In genomic region chr16:96969643-96970042, GRCm38 (mm10) we compare ENCODE assay signal across 12 mouse cellular contexts.
DNase-seq lines count a peak whose midpoint lies in the region; ATAC-seq and TF ChIP-seq lines count a peak whose summit lies in the region.
"Had no signal": no experiment of that assay in that cellular context is flagged by ENCODE, and none has a peak within 500 bp of the region (broad histone marks: within the 10 kb centered on the region; RNA-seq: fewer than 3 reads in every experiment).

No protein-coding gene starts in this region.

- DNase-seq in 416B (ENCODE audit: low read depth) (peak; percentile 8), MN1 (ENCODE audit: low spot score) (peak; percentile 48)
- DNase-seq in thymus, postnatal 10 days (ENCODE audit: low spot score in 2 of 2): no peak
- DNase-seq in right cerebral cortex, adult 2 months (ENCODE audit: low spot score in 2 of 2): no peak
- no peak for DNase-seq in lung, adult 2 months
- DNase-seq: kidney, postnatal 14 days; lung, adult 18-20 months; thymus, adult 18-20 months had no signal

- no peak for TF ChIP-seq CTCF in lung, adult 2 months (IDR thresholded peaks at IDR 0.05; ENCODE audit: insufficient read depth, low read length)

- H3K4me3 ChIP-seq in forebrain, embryonic 16.5 days (replicated peaks; ENCODE audit: low read length): no peak overlapping the region
- H3K4me3 ChIP-seq in liver, embryonic 16.5 days (ENCODE audit: low read depth, low read length): no peak overlapping the region
- H3K4me3 ChIP-seq in kidney, embryonic 16.5 days (ENCODE audit: low read length): no peak overlapping the region
- H3K4me3 ChIP-seq in lung, adult 2 months (replicated peaks; ENCODE audit: extremely low read depth, low read depth, low read length): no peak overlapping the region

- peaks cover 7% of the 10 kb centered on the region; the same call in 1 of the 2 replicates for H3K4me1 ChIP-seq in forebrain, embryonic 16.5 days (replicated peaks; ENCODE audit: control insufficient read depth, insufficient read depth, low read length)
- H3K4me1 ChIP-seq in liver, embryonic 16.5 days (ENCODE audit: control insufficient read depth, low read depth, low read length): no peaks in the 10 kb centered on the region
- H3K4me1 ChIP-seq in kidney, embryonic 16.5 days (ENCODE audit: insufficient read depth, low read length): no peaks in the 10 kb centered on the region
- no peaks in the 10 kb centered on the region for H3K4me1 ChIP-seq in lung, adult 2 months (ENCODE audit: control insufficient read depth, insufficient read depth, low read length)

- no peaks in the 10 kb centered on the region for H3K27me3 ChIP-seq in forebrain, embryonic 16.5 days (replicated peaks; ENCODE audit: control insufficient read depth, insufficient read depth, low read length)
- H3K27me3 ChIP-seq in liver, embryonic 16.5 days (ENCODE audit: control insufficient read depth, insufficient read depth, low read depth, low read length): no peaks in the 10 kb centered on the region
- no peaks in the 10 kb centered on the region for H3K27me3 ChIP-seq in kidney, embryonic 16.5 days (ENCODE audit: insufficient read depth, low read length)
- H3K27me3 ChIP-seq: Patski had no signal

- ATAC-seq in forebrain, embryonic 16.5 days: peak; percentile 59
- ATAC-seq in liver, embryonic 16.5 days (ENCODE audit: low read depth): 0 out of 2 replicates have a peak, but pooled peaks have one; percentile 35
- no peak for ATAC-seq in kidney, embryonic 16.5 days (ENCODE audit: low FRiP score, low TSS enrichment)
- ATAC-seq: Patski had no signal

- H3K36me3 ChIP-seq in forebrain, embryonic 16.5 days (ENCODE audit: control insufficient read depth, insufficient read depth): no peaks in the 10 kb centered on the region
- H3K36me3 ChIP-seq in liver, embryonic 16.5 days (ENCODE audit: control insufficient read depth, insufficient read depth): no peaks in the 10 kb centered on the region
- no peaks in the 10 kb centered on the region for H3K36me3 ChIP-seq in kidney, embryonic 16.5 days (ENCODE audit: insufficient read depth, low read length)

- H3K4me2 ChIP-seq in forebrain, embryonic 16.5 days (ENCODE audit: low read length): no peak overlapping the region
- no peak overlapping the region for H3K4me2 ChIP-seq in liver, embryonic 16.5 days (ENCODE audit: low read depth, low read length)
- no peak overlapping the region for H3K4me2 ChIP-seq in kidney, embryonic 16.5 days (replicated peaks; ENCODE audit: low read depth, low read length)

- no peak for TF ChIP-seq POLR2A in lung, adult 2 months (IDR thresholded peaks at IDR 0.05; ENCODE audit: borderline replicate concordance, extremely low read depth, low read depth, low read length)

- no peak overlapping the region for H3K27ac ChIP-seq in forebrain, embryonic 16.5 days (ENCODE audit: low read length)
- no peak overlapping the region for H3K27ac ChIP-seq in liver, embryonic 16.5 days (ENCODE audit: low read length)
- H3K27ac ChIP-seq in kidney, embryonic 16.5 days (ENCODE audit: low read length): no peak overlapping the region

- no peak overlapping the region for H3K9ac ChIP-seq in forebrain, embryonic 16.5 days (replicated peaks; ENCODE audit: low read depth, low read length)
- no peak overlapping the region for H3K9ac ChIP-seq in liver, embryonic 16.5 days (ENCODE audit: low read depth, low read length)
- no peak overlapping the region for H3K9ac ChIP-seq in kidney, embryonic 16.5 days (replicated peaks; ENCODE audit: low read length)

- 85% methylated on average over 2 of the region's 2 CpGs for WGBS in forebrain, embryonic 16.5 days
- WGBS in liver, embryonic 16.5 days (ENCODE audit: insufficient replicate concordance): 48% methylated on average over 2 of the region's 2 CpGs
- 87% methylated on average over 2 of the region's 2 CpGs for WGBS in kidney, embryonic 16.5 days
- 77% methylated on average over 2 of the region's 2 CpGs for WGBS in lung, adult 2 months

- H3K9me3 ChIP-seq in forebrain, embryonic 16.5 days (ENCODE audit: control insufficient read depth, low read length): no peaks in the 10 kb centered on the region
- no peaks in the 10 kb centered on the region for H3K9me3 ChIP-seq in liver, embryonic 16.5 days (replicated peaks; ENCODE audit: control insufficient read depth, low read length)
- no peaks in the 10 kb centered on the region for H3K9me3 ChIP-seq in kidney, embryonic 16.5 days (ENCODE audit: low read length)

Comparison
In these comparisons a context has a peak if more than half of its experiments do, and no peak if none do; other contexts are left out.
1. DNase-seq: peak in 416B (single experiment) and MN1 (single experiment); none in thymus, postnatal 10 days (0 of 2), right cerebral cortex, adult 2 months (0 of 2) and lung, adult 2 months (single experiment).